Mouse (Mus musculus) layer of hippocampus, postnatal 10 days (tissue): ENCODE measurements around the gene Slc37a2. TPM values are rescaled to one million over a fixed set of nuclear protein-coding genes. Genes with fewer than 3 reads are reported as not detected.
"Not testable (repeated sequence)": the region's sequence is repeated elsewhere in the genome, so short reads cannot be mapped to it uniquely, and the experiment has no call there.

ENCODE experiments used
- DNase-seq, 2 experiments: peaks; one replicate each; pipeline ENCODE4 v3.0.0; 2021; ENCODE audit warnings: low spot score in 2 of 2
- long read RNA-seq: library from polyadenylated mRNA; stranded (forward); transcript quantifications from one replicate; pipeline ENCODE4 v2.0.0, GENCODE M21; 2023
- total RNA-seq, 2 experiments: library from RNA; stranded (reverse); gene quantifications; 2 replicates each; pipeline ENCODE4 v1.2.3; 2021

Slc37a2 gene
- 1 to 10 TPM; 1.2 to 2.0 TPM for total RNA-seq
- long read RNA-seq, full-length matches to known transcripts, result 2 of 3 reads
- long read RNA-seq, partial matches to known transcripts, result 0 of 3 reads
- long read RNA-seq, other reads (novel, unspliced or antisense), result 1 of 3 reads

DNA sequence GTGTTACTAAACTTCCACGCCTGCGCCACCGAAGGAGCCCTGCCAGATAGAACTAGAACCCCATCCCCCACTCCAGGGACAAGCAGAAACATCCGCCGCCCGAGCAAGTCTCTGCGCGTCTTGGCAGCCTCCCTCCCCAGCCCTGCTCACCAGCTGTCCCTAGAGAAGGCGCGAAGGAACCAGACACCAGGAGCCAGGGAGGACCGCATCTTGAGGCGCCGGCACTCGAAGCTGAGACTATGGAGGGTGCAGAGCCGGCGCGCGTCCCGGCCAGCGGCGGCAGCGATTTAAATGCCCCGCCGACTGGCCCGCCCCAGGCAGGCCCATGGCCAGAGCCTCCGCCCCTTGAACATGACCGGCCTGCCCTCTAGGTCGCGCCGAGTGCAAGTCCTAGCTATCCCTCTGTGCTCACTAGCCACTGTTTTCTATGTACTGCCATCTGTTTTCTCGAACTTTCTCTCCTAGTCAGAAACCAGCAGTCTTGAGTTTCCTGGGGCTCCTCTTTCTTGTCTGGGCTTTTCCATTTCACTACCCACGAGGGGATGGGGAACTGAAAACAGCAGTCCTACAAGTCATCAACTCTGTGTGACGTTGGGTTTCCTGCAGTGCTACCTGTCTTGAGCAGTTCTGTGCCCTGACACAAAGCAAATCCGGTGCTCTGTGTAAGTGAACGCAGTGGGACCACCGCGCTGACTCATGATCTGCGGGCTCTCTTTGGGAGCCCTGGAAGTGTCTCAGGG, at the start of gene Slc37a2:
TSS of gene Slc37a2 (minus strand) at position 590 of the 740 bp plus-strand sequence.
- peak; percentile 53 to 73 for DNase-seq

DNA sequence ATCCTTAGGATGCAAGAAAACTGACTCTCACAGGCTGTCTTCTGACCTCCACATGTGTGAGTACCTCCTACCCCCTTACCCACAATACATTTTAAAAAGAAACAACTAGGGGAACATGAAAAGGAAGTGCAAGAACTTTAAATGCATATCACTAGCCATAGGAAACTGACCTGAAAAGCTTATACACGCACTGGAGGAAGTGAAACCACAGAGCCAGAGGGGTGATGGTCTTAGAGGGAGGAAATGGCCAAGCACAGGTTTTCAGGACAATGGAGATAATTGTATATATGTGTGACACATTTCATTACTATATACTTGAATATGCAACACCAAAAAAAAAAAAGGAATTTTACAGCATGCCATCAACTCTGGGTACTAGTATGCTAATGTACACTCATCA, 46.2 kb upstream of the Slc37a2 start:
- no peak for DNase-seq

DNA sequence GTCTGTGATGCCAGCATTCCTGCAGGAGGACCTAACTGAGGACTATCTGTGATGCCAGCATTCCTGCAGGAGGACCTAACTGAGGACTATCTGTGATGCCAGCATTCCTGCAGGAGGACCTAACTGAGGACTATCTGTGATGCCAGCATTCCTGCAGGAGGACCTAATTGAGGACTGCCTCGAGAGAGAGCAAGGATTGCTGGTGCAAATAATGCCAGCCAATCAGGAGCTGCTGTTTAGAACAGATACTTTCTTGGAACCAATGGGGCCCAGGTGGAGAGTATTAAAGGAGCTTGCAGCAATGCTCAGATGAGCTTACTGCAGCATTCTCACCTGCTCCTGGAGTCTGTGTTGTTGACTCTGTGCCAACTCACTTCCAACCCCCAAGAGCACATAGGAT, 45.0 kb upstream of the Slc37a2 start:
- not testable (repeated sequence) for DNase-seq

DNA sequence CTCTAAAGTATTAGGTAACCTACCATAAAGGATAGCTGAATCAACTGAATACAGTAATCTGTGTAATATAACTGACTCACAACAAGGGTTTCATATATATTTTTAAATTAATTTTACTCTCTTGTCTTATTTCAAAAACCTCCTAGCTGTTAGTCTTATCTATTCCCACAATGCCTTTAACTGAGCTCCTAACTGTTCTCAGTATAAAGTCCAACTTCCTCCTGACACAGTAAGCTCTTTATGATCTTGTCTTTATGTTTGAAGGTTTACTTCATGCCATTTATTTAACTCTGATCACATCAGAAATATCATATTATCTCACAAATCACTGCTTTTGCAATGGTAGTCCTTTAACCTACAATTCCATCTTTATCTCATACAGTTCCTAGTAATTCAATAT, 40.0 kb upstream of the Slc37a2 start:
- DNase-seq, result no peak

DNA sequence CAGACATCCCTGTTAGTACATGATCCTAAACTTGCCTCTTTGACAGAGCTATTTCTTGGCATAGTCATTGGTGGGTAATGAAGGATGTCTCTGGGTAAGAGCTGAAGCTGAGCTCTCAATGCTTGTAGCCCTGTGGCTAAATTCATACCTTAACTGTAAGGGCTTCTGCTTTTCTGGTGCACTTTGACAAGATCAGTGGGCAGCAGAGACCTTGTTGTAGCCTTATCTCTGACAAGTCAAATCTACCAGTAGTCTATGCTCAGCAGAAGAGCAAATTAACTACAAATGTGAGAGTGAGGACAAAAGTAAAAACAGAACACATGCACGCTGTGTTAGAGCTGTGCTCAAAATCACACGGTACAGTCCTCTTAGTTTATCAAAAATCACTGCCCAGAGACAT, 11.1 kb upstream of the Slc37a2 start:
- DNase-seq, result no peak

DNA sequence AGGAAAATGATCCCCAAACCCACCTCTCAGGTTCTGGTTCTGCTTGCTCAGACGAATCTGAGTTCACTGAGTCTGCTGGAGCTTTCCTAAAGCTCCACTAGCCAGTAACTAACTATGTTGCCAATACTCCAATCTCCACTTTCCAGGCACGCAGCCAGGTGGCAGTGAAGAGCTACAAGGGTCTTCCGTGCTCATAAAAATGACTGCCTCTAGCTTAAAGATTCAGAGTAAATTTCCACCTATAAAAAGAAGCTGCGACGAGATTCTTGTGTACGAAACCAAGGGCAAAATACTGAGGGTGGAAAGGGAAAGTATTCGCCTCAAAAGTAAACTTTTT, 319 bp upstream of the Slc37a2 start:
- DNase-seq, result peak; percentile 58 to 65

DNA sequence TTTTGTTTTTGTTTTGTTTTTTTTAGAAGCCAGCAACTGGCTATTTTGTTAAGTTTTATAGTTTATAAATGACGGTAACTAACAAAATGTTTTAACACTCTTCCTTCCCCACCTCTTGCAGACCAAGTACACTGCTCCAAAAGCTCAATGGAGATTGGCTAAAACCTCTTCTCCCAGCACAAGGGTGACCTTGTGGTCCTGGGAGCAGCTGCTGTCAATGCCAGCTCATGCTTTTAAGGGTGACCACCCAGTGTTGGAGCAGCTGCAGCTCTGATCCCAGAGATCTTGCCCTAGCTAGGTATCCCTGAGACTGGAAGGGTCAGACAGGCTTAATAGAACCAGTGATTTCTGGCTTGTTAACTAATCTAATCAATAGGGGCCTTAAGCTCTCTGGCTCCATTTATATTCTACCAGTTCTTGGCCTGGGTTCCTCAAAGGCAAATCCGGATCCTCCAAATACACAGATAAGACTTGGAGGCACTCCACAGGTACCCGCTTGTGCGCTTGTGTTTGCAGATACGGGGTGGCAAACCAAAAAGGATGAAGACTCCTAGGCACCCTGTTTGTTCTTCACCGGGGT, 917 bp downstream of the Slc37a2 start:
- DNase-seq, result no peak

DNA sequence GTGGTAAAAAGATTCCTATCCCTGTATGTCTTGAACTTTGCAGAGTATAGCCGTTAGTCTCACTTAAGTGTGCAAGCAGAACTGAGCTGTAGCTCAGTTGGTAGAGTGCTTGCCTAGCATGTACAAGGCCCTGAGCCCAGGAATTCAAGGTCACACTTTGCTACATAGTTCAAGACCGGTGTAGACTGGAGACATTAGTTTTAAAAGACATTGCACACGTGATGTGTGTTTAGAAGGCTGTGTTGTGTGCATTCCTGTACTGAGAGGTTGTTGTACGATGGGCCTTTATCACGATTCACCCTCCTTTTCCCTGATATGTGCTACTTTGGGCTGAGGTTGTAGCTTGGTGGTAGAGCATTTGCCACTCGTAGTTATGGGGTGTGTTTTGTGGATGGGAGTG, 4.9 kb downstream of the Slc37a2 start:
- DNase-seq, result no peak

DNA sequence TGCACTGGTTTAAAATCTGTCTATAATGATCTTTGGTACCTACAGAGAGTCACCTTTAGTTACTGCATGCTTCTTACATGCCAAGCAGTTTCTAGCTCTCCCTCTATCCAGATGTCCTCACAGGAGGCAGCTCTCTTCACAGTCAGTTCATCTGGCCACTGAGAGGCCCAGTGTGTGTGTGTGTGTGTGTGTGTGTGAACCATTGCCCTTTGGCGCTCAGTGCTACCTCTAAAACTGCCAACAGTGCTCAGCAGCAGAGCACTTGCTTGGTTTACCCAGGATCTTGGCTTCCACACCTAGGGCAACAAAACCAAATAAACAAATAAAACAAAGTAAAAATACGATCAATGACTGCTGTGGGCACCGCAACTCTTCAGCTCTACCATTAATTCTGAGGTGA, 5.6 kb downstream of the Slc37a2 start:
- DNase-seq, result no peak

DNA sequence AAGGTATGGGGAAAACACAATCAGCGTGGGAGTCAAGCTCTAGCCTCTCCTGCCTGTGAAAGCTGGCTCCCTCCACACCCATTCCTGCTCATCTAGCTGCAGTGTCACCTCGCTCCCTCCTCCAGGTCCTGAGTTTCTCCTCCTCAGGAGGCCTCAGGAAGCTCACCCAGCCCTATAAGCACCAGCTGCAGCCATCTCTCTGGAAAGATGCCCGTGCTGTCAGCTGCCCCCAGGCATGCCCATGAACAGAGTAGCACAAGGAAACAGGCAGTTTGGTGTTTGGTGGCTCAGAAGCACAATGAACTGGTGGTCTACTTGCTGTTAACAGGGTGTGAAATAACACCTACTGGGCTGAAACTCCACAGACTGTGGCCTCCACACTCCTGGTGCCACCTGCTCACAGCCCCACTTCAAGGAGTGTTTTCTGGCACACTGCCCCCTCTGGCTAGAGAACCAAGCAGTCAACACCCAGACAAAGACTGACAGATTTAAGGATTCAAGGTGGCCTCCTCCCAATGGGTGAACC, 7.1 kb downstream of the Slc37a2 start:
- DNase-seq, result no peak

DNA sequence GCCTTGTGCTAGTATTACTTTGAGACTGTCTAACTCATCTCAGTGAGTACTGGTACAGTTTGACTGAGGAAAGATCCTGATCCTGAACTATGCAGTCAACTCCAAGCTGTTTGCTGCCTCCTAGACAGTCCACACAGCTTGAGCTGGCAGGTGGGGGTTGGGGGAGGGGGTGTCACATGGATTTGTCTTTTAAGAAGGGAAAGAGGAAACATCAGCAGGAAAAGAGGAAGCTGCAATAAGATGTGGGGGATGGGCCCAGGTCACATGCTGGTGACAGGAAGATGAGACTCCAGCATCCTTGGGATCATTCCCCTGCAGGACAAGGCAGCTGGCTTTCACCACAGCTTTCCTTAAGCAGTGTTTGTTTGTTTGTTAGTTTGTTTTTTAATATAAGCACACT, 8.1 kb downstream of the Slc37a2 start:
- DNase-seq, result peak in 1 of 2 experiments; percentile 44

DNA sequence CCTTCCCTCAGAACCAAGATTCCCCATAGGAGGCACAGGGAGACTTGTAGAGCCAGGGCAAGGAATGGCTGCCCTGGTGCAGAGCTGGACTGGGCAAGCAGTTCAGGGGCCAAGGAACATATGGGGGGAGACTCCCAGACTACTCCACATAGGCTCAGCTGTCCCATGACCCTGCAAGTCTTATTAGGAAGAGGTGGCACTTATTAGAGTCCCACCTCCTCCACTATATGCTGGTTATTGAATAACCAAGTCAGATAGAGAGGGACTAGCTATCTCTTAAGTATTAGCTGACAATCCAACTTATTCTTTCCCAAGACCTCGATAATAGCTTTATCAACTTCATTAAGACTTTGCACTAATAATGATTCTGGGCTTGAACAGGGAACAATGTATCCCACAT, 9.7 kb downstream of the Slc37a2 start:
- DNase-seq, result no peak

DNA sequence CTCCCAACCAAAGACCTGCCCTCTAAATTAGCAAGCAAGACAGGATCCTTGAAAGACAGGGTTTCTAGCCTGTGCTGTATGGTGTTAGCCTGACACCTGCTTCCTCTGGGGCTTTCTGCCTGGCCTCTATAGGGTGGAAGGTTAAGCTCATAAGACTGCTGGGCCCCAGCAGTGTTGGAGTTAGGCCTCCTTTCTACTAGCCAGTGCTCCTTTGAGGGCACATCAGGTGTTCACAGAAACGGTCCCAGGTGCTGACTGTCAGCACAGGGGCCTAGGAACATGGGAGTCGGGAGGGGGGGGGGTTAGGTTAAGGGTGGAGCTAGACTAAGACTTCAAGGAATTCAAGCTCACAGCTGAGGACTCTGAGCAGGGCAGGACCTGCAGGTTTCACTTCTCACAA, 10.1 kb downstream of the Slc37a2 start:
- DNase-seq, result no peak

DNA sequence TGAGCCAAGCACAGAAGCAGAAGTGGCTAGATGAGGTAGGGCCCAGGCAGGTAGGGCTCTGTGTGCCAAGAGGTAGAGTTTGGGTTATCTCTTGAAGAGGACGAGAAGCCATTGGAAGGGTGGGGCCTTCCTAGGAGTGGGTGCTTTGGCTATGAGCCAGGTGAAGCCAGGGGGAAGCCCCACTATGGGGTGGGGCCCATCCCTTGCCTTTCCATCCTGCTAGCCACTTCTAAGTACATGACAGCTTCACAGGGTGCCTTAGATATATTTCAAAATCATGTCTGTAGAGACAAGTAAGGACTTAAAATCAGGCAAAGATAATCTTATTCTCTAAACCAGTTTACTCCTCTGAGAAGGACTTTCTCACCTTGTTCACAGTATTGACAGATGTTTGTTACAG, 10.9 kb downstream of the Slc37a2 start:
- DNase-seq, result no peak

DNA sequence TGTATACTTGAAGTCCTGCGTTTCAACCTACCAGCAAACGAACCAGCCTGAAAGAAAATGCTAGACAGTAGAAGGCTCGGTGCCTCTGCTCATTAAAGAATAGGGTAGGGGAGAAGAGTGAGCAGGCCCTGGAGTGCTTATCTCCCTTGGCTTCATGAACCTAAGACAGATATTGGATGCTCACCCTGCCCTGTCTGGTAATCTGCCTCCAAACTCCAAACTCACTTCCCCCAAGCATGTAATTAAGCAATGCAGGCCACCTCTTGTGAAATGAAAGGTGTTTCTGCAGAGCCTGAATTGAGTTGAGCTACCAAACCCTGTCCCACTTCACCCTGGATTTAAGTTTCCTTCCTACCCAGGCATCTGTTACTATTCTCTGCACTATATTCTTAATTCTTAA, 12.8 kb downstream of the Slc37a2 start:
- no peak for DNase-seq

DNA sequence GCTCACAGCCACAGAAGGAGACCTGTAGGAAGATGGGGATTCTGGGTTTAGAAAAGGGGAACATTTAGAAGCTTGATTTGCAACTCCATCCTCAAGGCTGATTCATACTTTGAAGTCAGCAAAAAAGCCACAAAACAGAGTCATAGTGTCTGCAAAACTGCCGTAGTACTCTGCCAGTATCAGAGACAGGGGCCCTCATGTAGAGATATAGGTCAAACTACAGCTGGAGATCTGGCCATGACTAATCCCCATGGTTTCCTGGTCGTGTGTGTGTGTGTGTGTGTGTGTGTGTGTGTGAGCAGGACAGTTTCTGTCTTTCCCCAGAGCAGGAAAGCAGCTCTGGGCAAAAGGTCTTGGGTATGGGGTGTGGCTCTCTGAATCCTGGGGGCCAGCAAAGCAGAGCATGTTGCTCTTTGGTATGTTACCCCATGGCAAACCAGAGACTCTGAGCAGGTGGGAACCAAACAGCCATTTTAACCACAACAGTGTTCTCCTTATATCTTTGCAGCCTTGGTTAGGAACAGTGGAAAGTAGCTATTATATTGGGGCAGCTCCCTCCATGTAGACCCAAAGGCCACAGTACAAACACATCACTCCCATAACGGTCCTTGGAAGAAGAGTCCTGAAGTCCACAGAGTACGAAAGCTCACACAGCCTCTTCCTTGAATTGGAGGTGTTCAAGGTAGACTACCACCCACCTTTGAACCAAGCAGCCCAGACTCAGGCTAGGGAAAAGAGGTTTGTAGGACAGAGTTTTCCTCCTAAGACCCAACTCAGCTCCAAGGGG, 19.4 kb downstream of the Slc37a2 start:
- no peak for DNase-seq

DNA sequence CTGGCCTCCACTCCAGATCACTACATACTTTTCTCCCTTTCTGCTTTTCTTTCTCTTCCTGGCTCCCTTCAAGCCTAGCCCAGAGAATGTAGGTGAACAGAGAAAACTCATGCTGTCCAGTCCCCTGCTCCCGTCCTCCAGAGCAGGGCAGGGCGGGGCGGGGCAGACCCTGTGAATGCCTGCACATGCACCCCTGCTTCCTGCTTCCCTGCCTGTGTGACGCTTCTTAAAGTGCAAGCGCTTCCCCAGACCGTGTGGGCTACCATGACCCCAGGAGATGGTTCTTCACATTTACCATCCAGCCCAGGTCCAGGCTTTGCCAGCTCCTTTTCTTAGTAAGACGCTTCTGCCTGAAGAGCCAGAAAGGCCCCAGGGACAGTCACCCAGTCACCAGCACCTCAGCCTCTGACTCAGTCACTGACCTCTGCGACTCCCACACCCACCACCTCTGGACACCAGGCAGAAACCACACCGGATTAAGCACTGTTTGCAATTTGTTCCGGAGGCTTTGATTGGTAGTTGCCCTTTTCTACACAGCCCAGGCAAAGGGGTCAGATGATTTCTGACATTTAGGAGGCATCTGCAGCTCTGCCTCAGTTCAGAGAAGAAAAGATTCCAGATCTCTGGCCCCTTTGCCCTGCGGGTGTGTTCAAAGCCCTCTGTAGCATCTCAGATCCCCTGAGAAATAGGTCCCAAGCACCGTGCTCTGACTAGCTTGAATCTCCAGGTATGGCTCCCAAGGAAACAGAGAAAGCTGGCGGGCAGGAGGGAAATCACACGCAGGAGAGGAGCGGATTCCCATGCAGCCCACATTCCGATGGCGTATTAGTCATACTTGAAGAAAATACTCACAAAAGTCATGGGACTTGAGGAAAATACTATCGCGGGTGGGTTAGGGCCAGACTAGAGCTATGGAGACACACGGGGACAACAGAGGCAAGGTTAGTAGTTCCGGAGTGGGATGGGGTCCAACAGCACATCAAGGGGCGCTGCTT, 23.0 kb downstream of the Slc37a2 start:
- DNase-seq, result no peak

DNA sequence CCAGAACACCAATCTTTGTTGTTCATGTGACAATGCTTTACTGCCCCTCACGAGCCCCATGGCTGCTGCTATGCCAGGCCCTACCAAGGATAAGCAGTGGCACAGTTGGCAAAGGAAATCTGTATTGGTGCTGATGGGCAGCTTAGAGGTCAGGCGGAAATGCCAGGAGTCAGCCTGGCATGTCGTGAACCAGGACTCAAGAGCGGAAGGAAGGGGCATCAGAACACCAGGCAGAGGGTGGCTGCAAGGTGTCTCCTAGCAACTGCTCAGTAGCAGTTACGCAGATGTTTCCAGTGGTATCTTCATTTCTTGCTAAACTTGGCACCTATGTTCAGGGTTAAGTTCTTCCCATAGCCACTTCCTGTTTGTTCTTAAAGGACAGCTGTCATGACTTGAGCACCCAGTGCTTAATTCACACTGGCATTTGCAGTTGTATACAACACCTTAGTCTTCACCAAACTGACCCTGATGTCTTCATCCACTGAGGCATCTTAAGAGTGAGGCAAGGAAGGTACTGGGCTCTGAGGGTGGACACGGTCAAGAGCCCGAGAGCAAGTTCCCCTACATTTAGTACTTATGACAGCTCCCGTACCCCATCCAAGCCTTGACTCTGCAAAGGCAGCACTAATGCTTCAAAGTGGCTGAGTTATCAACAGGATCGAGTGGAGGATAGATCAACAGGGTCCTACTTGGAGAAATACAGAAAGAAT, 24.9 kb downstream of the Slc37a2 start:
- DNase-seq, result no peak

DNA sequence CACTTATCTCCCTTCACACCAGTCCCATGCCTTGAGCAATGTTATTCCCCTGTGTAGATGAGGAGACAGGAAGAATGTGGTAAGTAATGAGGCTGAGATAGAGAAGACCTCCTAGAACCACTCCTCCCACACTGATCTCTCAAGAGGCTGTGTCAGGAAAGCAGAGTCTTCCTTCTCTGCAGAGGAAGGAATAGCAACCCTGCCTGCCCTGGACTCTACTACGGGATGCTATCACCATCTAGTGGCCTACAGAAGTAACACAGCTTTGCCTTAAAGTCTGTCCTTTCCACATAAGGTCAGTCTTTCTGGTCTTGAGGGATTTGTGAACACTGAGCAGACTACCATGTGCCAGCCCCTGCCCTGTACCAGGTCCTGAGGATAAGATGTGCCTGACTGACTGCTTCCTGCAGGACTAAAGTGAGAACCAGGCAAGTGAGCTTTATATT, 25.6 kb downstream of the Slc37a2 start:
- peak; percentile 71 to 77 for DNase-seq

DNA sequence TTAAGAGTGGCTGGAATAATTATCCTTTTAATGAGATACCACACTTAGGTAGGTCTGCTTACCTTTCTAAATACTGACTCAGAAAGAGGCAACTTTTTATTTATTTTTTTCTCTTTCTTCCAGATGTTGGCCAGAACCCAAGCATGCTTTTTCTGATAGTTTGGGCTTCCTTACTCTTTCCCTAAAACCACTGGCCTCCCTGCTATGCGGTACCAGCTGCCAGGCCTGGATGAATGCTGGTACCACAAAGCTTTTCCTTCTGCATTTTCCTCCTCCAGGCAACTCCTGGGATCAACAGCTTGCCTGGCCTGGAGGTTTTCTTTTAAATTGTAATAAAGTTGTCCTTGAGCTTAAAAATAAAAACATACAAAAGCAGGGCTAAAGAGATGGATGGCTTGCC, 30.0 kb downstream of the Slc37a2 start:
- DNase-seq, result no peak
